Mouse (Mus musculus): ENCODE measurements around the gene Lmo4. TPM values are rescaled to one million over a fixed set of nuclear protein-coding genes. Genes with fewer than 3 reads are reported as not detected.

Lmo4 gene
- polyA plus RNA-seq, 2 experiments from 2014 or later = 9.6 to 9.8 TPM

GRCm38 (mm10) chr3:144148234-144148633 is 56.8 kb downstream of the Lmo4 start:
- ATAC-seq = no peak

- ATAC-seq = no peak
Measured at GRCm38 (mm10) chr3:144147244-144147643, 57.8 kb downstream of the Lmo4 start.

- ATAC-seq = no peak
Measured at GRCm38 (mm10) chr3:144144066-144144465, 61.0 kb downstream of the Lmo4 start.

GRCm38 (mm10) chr3:144142939-144143338 is 62.1 kb downstream of the Lmo4 start:
- ATAC-seq = no peak

GRCm38 (mm10) chr3:144141786-144142185 is 63.2 kb downstream of the Lmo4 start:
- no peak for ATAC-seq

- ATAC-seq = no peak
Measured at GRCm38 (mm10) chr3:144140816-144141215, 64.2 kb downstream of the Lmo4 start.

- no peak for ATAC-seq
Measured at GRCm38 (mm10) chr3:144138659-144139058, 66.4 kb downstream of the Lmo4 start.

All from CD4-positive, CD25-positive, alpha-beta regulatory T cell, adult 4 months (primary cell).